Mouse (Mus musculus) neural tube, embryonic 12.5 days (tissue): ENCODE data around the gene Plxnb1. TPM values are rescaled to one million over a fixed set of nuclear protein-coding genes. Genes with fewer than 3 reads are reported as not detected.

Experiments
- ATAC-seq: fragments of 200-750 bp; cut with Nextera tagmentation; 2 replicates; pipeline ENCODE4 v1.8.0; 2017; ENCODE audit warnings: low read depth, mild to moderate bottlenecking, moderate TSS enrichment, moderate library complexity; ENCODE audit not compliant: low FRiP score
- H3K27ac ChIP-seq: fragments of 300-500 bp; sonication (generic); 2 replicates; pipeline ENCODE4 v1.5.1; 2016
- H3K27me3 ChIP-seq: fragments of 300-500 bp; sonication (generic); replicated peaks from 2 replicates; pipeline ENCODE4 v1.6.1; 2016; ENCODE audit warnings: mild to moderate bottlenecking
- H3K36me3 ChIP-seq: fragments of 300-500 bp; sonication (generic); 2 replicates; pipeline ENCODE4 v1.6.1; 2016; ENCODE audit warnings: mild to moderate bottlenecking
- H3K4me1 ChIP-seq: fragments of 300-500 bp; sonication (generic); 2 replicates; pipeline ENCODE4 v1.6.1; 2016
- H3K4me2 ChIP-seq: fragments of 300-500 bp; sonication (generic); replicated peaks from 2 replicates; pipeline ENCODE4 v1.6.1; 2016; ENCODE audit warnings: mild to moderate bottlenecking
- H3K4me3 ChIP-seq: fragments of 300-500 bp; sonication (generic); 2 replicates; pipeline ENCODE4 v1.5.1; 2016
- H3K9ac ChIP-seq: fragments of 300-500 bp; sonication (generic); 2 replicates; pipeline ENCODE4 v1.6.1; 2016; ENCODE audit warnings: mild to moderate bottlenecking
- H3K9me3 ChIP-seq: fragments of 300-500 bp; sonication (generic); 2 replicates; pipeline ENCODE4 v1.6.1; 2016; ENCODE audit warnings: mild to moderate bottlenecking
- WGBS: fragments of 180-500 bp; shearing (Covaris S2); methylation state at CpG from one replicate; pipeline ENCODE4 v1.1.7; 2016; 5-methylcytosine and 5-hydroxymethylcytosine counted together
- polyA plus RNA-seq: library from polyadenylated mRNA; unstranded; fragments of >200 nt; fragmentation: Nextera tagmentation; extraction: Ambion mirVana; gene quantifications from 2 replicates; pipeline ENCODE4 v1.2.1, GENCODE M21; 2016

Gene Plxnb1
- 33.3 and 38.3 TPM in 2 replicates for polyA plus RNA-seq

DNA sequence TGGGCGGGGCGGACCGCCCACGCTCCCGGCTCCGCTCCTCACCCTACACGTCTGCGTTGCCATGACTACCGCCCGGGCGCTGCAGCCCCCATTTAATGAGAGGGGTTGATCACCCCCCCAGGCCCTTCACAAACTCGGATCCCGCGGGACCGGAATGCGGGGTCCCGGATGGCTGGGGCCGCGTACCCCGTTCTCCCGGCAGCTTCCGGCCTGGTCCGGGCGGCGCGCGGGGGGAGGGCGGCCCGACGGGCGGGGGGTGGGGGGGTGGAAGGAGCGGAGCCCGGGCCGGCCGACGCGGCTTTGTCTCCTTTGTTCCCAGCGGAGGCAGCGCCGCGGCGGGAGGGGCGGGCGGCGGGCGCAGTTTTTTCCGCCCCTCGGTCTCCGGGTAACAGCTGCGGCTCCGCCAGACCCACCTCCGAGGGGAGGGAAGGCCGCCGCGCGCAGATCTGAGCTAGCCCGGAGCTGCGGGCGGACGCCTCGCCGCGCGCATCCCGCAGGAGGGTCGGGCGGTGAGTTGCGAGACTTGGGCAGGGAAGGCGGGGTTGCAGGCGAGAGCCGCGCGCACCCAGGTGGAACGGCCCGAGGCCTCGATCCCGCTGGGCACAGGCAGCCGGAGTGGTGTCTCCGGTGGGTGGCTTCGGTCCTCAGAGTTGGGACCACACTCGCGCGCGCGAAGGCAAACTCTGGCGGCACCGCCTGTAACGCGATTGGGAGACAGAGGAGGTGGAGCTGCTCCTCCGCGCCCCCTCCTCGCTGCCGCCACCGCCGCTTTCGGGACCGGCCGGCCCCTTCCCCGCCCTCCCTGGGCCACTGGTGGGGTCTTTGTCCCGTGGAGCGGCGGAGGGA, at the start of gene Plxnb1:
Gene Plxnb1, plus strand, starts transcription at position 253 of the 846 bp plus-strand sequence.
- under 1% methylated on average over 93 of the region's 102 CpGs for WGBS
- Histone ChIP-seq H3K4me1 (peaks cover 53% of the 10 kb centered on the region), H3K4me3 (peak within 1 kb of the TSS; percentile 72), H3K4me2 (peak within 1 kb of the TSS; percentile 88), H3K9ac (peak within 1 kb of the TSS; percentile 93), H3K27me3 (no peaks in the 10 kb centered on the region), H3K27ac (peak within 1 kb of the TSS; percentile 100), H3K9me3 (no peaks in the 10 kb centered on the region), H3K36me3 (peaks cover 34% of the 10 kb centered on the region)
- ATAC-seq: peak; percentile 71

GRCm38 (mm10) chr9:109046306-109046705, 48.9 kb upstream of the Plxnb1 start:
- Histone ChIP-seq H3K27ac (no peak overlapping the region), H3K9me3 (no peaks in the 10 kb centered on the region), H3K4me1 (no peaks in the 10 kb centered on the region), H3K36me3 (no peaks in the 10 kb centered on the region), H3K27me3 (no peaks in the 10 kb centered on the region), H3K4me3 (no peak overlapping the region), H3K9ac (no peak overlapping the region), H3K4me2 (no peak overlapping the region)
- ATAC-seq: no peak
- 41% methylated on average over 5 of the region's 5 CpGs for WGBS

DNA sequence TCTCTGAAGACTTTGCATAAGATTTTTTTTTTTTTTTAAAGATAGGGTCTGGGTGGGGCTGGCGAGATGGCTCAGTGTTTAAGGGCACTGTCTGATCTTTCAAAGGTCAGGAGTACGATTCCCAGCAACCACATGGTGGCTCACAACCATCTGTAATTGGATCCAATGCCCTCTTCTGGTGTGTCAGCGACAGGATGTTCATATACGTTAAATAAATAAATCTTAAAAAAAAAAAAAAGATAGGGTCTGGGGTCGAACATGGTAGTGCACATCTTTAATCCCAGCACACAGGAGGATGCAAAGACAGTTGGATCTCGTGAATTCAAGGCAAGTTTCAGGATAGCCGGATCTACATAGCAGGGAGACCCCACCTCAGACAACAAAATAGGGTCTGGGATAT, 45.9 kb upstream of the Plxnb1 start:
- no peaks in the 10 kb centered on the region for H3K27me3 ChIP-seq
- no peak overlapping the region for H3K4me3 ChIP-seq
- WGBS: 87% methylated on average over 7 of the region's 7 CpGs
- no peak for ATAC-seq
- peaks cover under 1% of the 10 kb centered on the region; the same call in 1 of the 2 replicates for H3K4me1 ChIP-seq
- H3K4me2 ChIP-seq: no peak overlapping the region
- H3K27ac ChIP-seq: no peak overlapping the region
- H3K9me3 ChIP-seq: no peaks in the 10 kb centered on the region
- H3K36me3 ChIP-seq: no peaks in the 10 kb centered on the region; the same call in 1 of the 2 replicates
- H3K9ac ChIP-seq: no peak overlapping the region

GRCm38 (mm10) chr9:109049996-109050673, 45.1 kb upstream of the Plxnb1 start:
- no peaks in the 10 kb centered on the region; the same call in 1 of the 2 replicates for H3K36me3 ChIP-seq
- WGBS: 86% methylated on average over 9 of the region's 9 CpGs
- peaks cover 7% of the 10 kb centered on the region for H3K4me1 ChIP-seq
- no peak overlapping the region for H3K9ac ChIP-seq
- H3K27ac ChIP-seq: no peak overlapping the region
- no peaks in the 10 kb centered on the region for H3K27me3 ChIP-seq
- H3K4me3 ChIP-seq: no peak overlapping the region
- no peak for ATAC-seq
- H3K9me3 ChIP-seq: no peaks in the 10 kb centered on the region
- H3K4me2 ChIP-seq: no peak overlapping the region

- Histone ChIP-seq H3K27me3 (no peaks in the 10 kb centered on the region), H3K4me1 (peaks cover 12% of the 10 kb centered on the region), H3K9ac (no peak overlapping the region), H3K9me3 (no peaks in the 10 kb centered on the region), H3K4me3 (no peak overlapping the region), H3K4me2 (no peak overlapping the region), H3K36me3 (no peaks in the 10 kb centered on the region; the same call in 1 of the 2 replicates), H3K27ac (no peak overlapping the region)
- 89% methylated on average over 3 of the region's 3 CpGs for WGBS
- ATAC-seq: no peak
Measured at GRCm38 (mm10) chr9:109050674-109050997, 44.6 kb upstream of the Plxnb1 start.

DNA sequence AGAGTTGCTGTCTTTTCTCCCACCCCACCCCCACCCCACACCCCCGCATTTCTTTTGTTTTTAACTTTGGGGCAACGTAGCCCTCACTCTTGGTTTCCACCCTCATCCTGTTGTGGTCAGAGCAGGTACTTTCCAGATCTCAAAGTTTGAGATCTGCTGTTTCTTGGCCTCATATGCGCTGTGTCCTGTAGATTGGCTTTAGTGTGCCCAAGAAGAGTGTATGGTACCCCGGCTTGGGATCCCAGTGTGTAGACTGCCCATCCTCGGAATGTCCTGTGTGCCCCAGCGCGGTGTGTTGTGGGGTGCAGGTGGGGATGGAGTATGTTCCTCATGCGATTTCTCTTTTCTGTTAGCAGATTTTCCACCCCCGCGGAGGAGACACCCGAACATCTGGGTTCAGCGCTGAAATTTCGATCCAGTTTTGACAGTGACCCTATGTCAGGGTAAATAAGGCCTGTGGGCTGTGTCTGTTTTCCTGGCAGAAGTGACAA, 44.1 kb upstream of the Plxnb1 start:
- Histone ChIP-seq H3K4me2 (no peak overlapping the region), H3K9ac (no peak overlapping the region), H3K4me3 (no peak overlapping the region), H3K36me3 (peaks cover 2% of the 10 kb centered on the region; the same call in 1 of the 2 replicates), H3K9me3 (no peaks in the 10 kb centered on the region), H3K27ac (no peak overlapping the region), H3K27me3 (no peaks in the 10 kb centered on the region), H3K4me1 (peaks cover 13% of the 10 kb centered on the region)
- 88% methylated on average over 13 of the region's 13 CpGs for WGBS
- ATAC-seq: no peak

GRCm38 (mm10) chr9:109051651-109052489, 43.3 kb upstream of the Plxnb1 start:
- peaks cover 10% of the 10 kb centered on the region for H3K36me3 ChIP-seq
- H3K9ac ChIP-seq: no peak overlapping the region
- H3K27me3 ChIP-seq: no peaks in the 10 kb centered on the region
- no peaks in the 10 kb centered on the region for H3K9me3 ChIP-seq
- peaks cover 13% of the 10 kb centered on the region for H3K4me1 ChIP-seq
- H3K27ac ChIP-seq: no peak overlapping the region
- no peak for ATAC-seq
- WGBS: 87% methylated on average over 10 of the region's 10 CpGs
- H3K4me3 ChIP-seq: no peak overlapping the region
- no peak overlapping the region for H3K4me2 ChIP-seq

DNA sequence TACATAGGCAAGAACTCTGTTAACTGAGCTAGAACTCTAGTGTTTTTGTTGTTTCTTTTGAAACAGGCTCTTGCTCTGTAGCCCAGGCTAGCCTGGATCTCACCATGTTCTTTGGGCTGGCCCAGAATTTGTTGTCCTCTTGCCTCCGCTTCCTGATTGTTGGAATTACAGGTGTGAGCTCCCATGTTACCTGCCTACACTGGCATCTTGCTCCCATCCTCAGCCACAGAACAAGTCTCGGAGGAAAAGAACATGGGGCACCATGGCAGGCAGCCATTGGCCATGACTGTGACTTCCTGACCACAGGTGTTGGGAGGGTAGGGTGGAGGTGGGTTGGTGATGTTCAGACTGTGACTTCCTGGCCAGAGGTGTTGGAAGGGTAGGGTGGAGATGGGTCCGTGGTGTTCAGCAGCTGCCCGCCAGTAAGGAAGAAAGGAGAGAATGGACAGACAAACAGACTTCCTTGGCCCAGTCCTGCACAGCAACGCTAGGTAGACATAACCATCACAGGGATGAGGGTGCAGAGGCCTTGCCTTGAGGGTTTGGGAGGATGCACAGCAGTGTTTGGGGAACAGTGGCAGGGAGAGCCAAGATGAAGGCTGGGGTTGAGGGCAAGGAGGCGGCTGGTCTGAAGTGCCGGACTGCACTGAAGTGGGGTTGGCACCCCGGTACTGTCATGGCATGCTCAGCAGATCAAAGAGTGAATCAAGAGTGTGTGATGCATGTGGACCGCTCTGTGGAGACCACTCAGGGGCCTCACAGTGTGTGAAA, 42.5 kb upstream of the Plxnb1 start:
- ATAC-seq: no peak
- Histone ChIP-seq H3K9me3 (no peaks in the 10 kb centered on the region), H3K27me3 (no peaks in the 10 kb centered on the region), H3K9ac (no peak overlapping the region), H3K4me3 (no peak overlapping the region), H3K36me3 (peaks cover 18% of the 10 kb centered on the region), H3K4me1 (peaks cover 13% of the 10 kb centered on the region), H3K4me2 (no peak overlapping the region), H3K27ac (no peak overlapping the region)
- 89% methylated on average over 9 of the region's 9 CpGs for WGBS

DNA sequence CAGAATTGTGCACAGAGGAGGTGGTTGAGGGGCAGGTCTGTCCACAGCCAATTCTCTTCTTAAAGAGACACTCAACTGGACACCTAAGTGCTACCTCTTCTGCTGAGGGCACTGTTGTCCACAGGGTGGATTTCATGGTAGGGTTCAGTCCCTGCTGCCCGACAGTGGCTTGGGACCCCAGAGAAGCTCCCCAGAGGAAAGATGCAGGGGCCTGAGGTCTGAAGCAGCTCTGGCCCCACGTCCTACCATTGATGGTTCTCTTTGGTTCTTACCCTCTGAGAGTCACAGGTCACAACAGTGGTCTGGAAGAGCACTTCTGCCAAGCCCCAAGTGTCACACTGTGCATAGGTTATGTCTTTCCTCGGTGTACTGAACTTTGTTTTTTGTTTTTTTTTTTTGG, 41.8 kb upstream of the Plxnb1 start:
- 78% methylated on average over 3 of the region's 3 CpGs for WGBS
- H3K36me3 ChIP-seq: peaks cover 25% of the 10 kb centered on the region
- H3K4me3 ChIP-seq: no peak overlapping the region
- ATAC-seq: no peak
- no peak overlapping the region for H3K4me2 ChIP-seq
- H3K27me3 ChIP-seq: no peaks in the 10 kb centered on the region
- no peak overlapping the region for H3K9ac ChIP-seq
- H3K27ac ChIP-seq: no peak overlapping the region
- H3K4me1 ChIP-seq: peaks cover 13% of the 10 kb centered on the region
- no peaks in the 10 kb centered on the region for H3K9me3 ChIP-seq

DNA sequence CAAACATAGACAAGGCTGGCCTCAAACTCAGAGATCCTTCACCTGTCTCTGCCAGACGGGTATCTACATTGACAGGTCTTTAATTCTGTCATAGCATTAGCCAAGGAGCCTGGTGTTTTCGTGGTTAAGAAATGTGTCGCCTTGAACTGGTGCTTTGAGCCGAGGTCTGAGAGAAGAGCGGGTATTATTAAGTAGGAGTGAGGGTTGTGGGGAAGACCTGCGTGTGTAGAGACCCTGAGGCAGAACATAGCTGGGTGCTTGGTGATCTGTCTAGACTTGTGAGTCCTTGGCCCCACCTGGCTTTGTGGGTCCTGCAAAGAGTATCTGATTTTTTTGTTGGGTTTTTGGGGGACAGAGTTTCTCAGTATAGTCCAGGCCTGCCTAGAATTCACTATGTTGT, 41.3 kb upstream of the Plxnb1 start:
- peaks cover 29% of the 10 kb centered on the region for H3K36me3 ChIP-seq
- H3K4me2 ChIP-seq: no peak overlapping the region
- H3K27ac ChIP-seq: no peak overlapping the region
- no peaks in the 10 kb centered on the region for H3K9me3 ChIP-seq
- no peak overlapping the region for H3K4me3 ChIP-seq
- H3K9ac ChIP-seq: no peak overlapping the region
- 82% methylated on average over 6 of the region's 6 CpGs for WGBS
- no peaks in the 10 kb centered on the region for H3K27me3 ChIP-seq
- H3K4me1 ChIP-seq: peaks cover 18% of the 10 kb centered on the region
- ATAC-seq: no peak

GRCm38 (mm10) chr9:109054712-109055111, 40.5 kb upstream of the Plxnb1 start:
- Histone ChIP-seq H3K36me3 (peaks cover 29% of the 10 kb centered on the region), H3K27me3 (no peaks in the 10 kb centered on the region), H3K27ac (no peak overlapping the region), H3K4me2 (peak overlapping the region; percentile 40), H3K9me3 (no peaks in the 10 kb centered on the region), H3K9ac (0 out of 2 replicates have a peak overlapping the region, but pooled peaks have one; percentile 21), H3K4me1 (peaks cover 25% of the 10 kb centered on the region), H3K4me3 (0 out of 2 replicates have a peak overlapping the region, but pooled peaks have one; percentile 15)
- peak; percentile 48; the same call in 1 of the 2 replicates for ATAC-seq
- 15% methylated on average over 7 of the region's 7 CpGs for WGBS
